Mouse (Mus musculus): Measurements from ENCODE around the gene Dusp15.

GRCm38 (mm10) chr2:152943568-152943967 lies 7.9 kb downstream of the Dusp15 start:
- TF ChIP-seq CHD2 (IDR thresholded peaks at IDR 0.05; ENCODE audit: low read depth, low read length) (no peak), MAFK (IDR thresholded peaks at IDR 0.05; ENCODE audit: insufficient read depth, low read depth, low read length) (no peak), ZC3H11A (IDR thresholded peaks at IDR 0.05; ENCODE audit: borderline replicate concordance, low read depth, low read length) (no peak), HCFC1 (IDR thresholded peaks at IDR 0.05; ENCODE audit: borderline replicate concordance, insufficient read depth, low read length) (no peak)
